Mouse (Mus musculus) layer of hippocampus, postnatal 36 days (tissue): Measurements from ENCODE around the gene Pear1. TPM values are rescaled to one million over a fixed set of nuclear protein-coding genes. Genes with fewer than 3 reads are reported as not detected.

ENCODE experiments used
- DNase-seq, 2 experiments: peaks; one replicate each; pipeline ENCODE4 v3.0.0; 2022
- total RNA-seq, 2 experiments: library from RNA; stranded (reverse); gene quantifications; 2 replicates each; pipeline ENCODE4 v1.2.3; 2021

The Pear1 gene
- total RNA-seq, 2 experiments from 2014 or later = 8.0 to 10.4 TPM

GRCm38 (mm10) chr3:87809322-87809962 lies 14.7 kb downstream of the Pear1 start:
- DNase-seq = no peak

- DNase-seq = no peak
Observed at GRCm38 (mm10) chr3:87804038-87804677, 19.9 kb downstream of the Pear1 start.

- DNase-seq = no peak
Observed at GRCm38 (mm10) chr3:87801681-87802080, 22.4 kb downstream of the Pear1 start.

- DNase-seq = no peak
Observed at GRCm38 (mm10) chr3:87796736-87797334, 27.3 kb downstream of the Pear1 start, which contains the start of gene Insrr. Gene Insrr (plus strand): TSS chr3:87796951.

- peak; percentile 27 to 34 for DNase-seq
Observed at GRCm38 (mm10) chr3:87795336-87796277, 28.5 kb downstream of the Pear1 start.

- DNase-seq = no peak
Observed at GRCm38 (mm10) chr3:87794922-87795325, 29.2 kb downstream of the Pear1 start, which contains the start of gene Ntrk1. Gene Ntrk1 (minus strand): TSS chr3:87795162.

GRCm38 (mm10) chr3:87789768-87790167 lies 34.3 kb downstream of the Pear1 start:
- no peak for DNase-seq

GRCm38 (mm10) chr3:87789248-87789647 lies 34.9 kb downstream of the Pear1 start:
- DNase-seq = no peak

GRCm38 (mm10) chr3:87785626-87786214 lies 38.4 kb downstream of the Pear1 start:
- DNase-seq = no peak

- no peak for DNase-seq
Observed at GRCm38 (mm10) chr3:87785156-87785555, 39.0 kb downstream of the Pear1 start.

GRCm38 (mm10) chr3:87783282-87784023 lies 40.7 kb downstream of the Pear1 start:
- DNase-seq = no peak

GRCm38 (mm10) chr3:87779086-87779485 lies 45.0 kb downstream of the Pear1 start:
- no peak for DNase-seq

- DNase-seq = no peak
Observed at GRCm38 (mm10) chr3:87778283-87778682, 45.8 kb downstream of the Pear1 start.

GRCm38 (mm10) chr3:87771088-87771487 lies 53.0 kb downstream of the Pear1 start:
- DNase-seq = no peak

- DNase-seq = no peak
Observed at GRCm38 (mm10) chr3:87770280-87770679, 53.8 kb downstream of the Pear1 start.

- no peak for DNase-seq
Observed at GRCm38 (mm10) chr3:87769506-87769905, 54.6 kb downstream of the Pear1 start.

- DNase-seq = peak; percentile 39 to 44
Observed at GRCm38 (mm10) chr3:87768844-87769243, 55.3 kb downstream of the Pear1 start.

GRCm38 (mm10) chr3:87768431-87768830 lies 55.7 kb downstream of the Pear1 start:
- DNase-seq = no peak

GRCm38 (mm10) chr3:87767764-87768163 lies 56.3 kb downstream of the Pear1 start:
- DNase-seq = no peak

GRCm38 (mm10) chr3:87766284-87766667 lies 57.8 kb downstream of the Pear1 start:
- no peak for DNase-seq

GRCm38 (mm10) chr3:87765631-87766283 lies 58.3 kb downstream of the Pear1 start:
- DNase-seq = no peak
